Mouse (Mus musculus): ENCODE measurements around the gene Mcur1. TPM values are rescaled to one million over a fixed set of nuclear protein-coding genes. Genes with fewer than 3 reads are reported as not detected.

The Mcur1 gene
- total RNA-seq, 2 experiments from 2014 or later, result 20.3 to 21.1 TPM

GRCm38 (mm10) chr13:43564733-43565132, 4.7 kb upstream of the Mcur1 start:
- no peak for DNase-seq

- no peak for DNase-seq
Measured at GRCm38 (mm10) chr13:43562726-43563125, 2.7 kb upstream of the Mcur1 start.

GRCm38 (mm10) chr13:43560458-43561411, 744 bp upstream of the Mcur1 start:
- no peak for DNase-seq

- no peak for DNase-seq
Measured at GRCm38 (mm10) chr13:43558959-43559358, 1.0 kb downstream of the Mcur1 start.

- no peak for DNase-seq
Measured at GRCm38 (mm10) chr13:43558357-43558756, 1.6 kb downstream of the Mcur1 start.

- DNase-seq, result no peak
Measured at GRCm38 (mm10) chr13:43556913-43557542, 3.0 kb downstream of the Mcur1 start.

GRCm38 (mm10) chr13:43555321-43555720, 4.7 kb downstream of the Mcur1 start:
- no peak for DNase-seq

- DNase-seq, result no peak
Measured at GRCm38 (mm10) chr13:43554827-43555226, 5.2 kb downstream of the Mcur1 start.

GRCm38 (mm10) chr13:43550676-43551075, 9.3 kb downstream of the Mcur1 start:
- no peak for DNase-seq

- no peak for DNase-seq
Measured at GRCm38 (mm10) chr13:43549870-43550269, 10.1 kb downstream of the Mcur1 start.

GRCm38 (mm10) chr13:43549078-43549698, 10.8 kb downstream of the Mcur1 start:
- no peak for DNase-seq

GRCm38 (mm10) chr13:43548617-43549016, 11.4 kb downstream of the Mcur1 start:
- DNase-seq, result no peak

- peak; percentile 63 to 84 for DNase-seq
Measured at GRCm38 (mm10) chr13:43546861-43547260, 13.1 kb downstream of the Mcur1 start.

- DNase-seq, result no peak
Measured at GRCm38 (mm10) chr13:43540205-43540815, 19.7 kb downstream of the Mcur1 start.

- no peak for DNase-seq
Measured at GRCm38 (mm10) chr13:43539409-43539808, 20.6 kb downstream of the Mcur1 start.

- no peak for DNase-seq
Measured at GRCm38 (mm10) chr13:43537854-43538253, 22.1 kb downstream of the Mcur1 start.

GRCm38 (mm10) chr13:43534015-43534414, 26.0 kb downstream of the Mcur1 start:
- DNase-seq, result no peak

- DNase-seq, result peak in 1 of 2 experiments; percentile 48
Measured at GRCm38 (mm10) chr13:43530832-43531693, 28.9 kb downstream of the Mcur1 start.

- DNase-seq, result no peak
Measured at GRCm38 (mm10) chr13:43530129-43530831, 29.7 kb downstream of the Mcur1 start.

GRCm38 (mm10) chr13:43526289-43526688, 33.7 kb downstream of the Mcur1 start:
- DNase-seq, result no peak
